Mouse (Mus musculus): ENCODE results near the gene E330009J07Rik. TPM values are rescaled to one million over a fixed set of nuclear protein-coding genes. Genes with fewer than 3 reads are reported as not detected.

The E330009J07Rik gene
- 11.0 TPM in 2 replicates for polyA plus RNA-seq (2015; fragmentation: Nextera tagmentation; extraction: Ambion mirVana)

DNA sequence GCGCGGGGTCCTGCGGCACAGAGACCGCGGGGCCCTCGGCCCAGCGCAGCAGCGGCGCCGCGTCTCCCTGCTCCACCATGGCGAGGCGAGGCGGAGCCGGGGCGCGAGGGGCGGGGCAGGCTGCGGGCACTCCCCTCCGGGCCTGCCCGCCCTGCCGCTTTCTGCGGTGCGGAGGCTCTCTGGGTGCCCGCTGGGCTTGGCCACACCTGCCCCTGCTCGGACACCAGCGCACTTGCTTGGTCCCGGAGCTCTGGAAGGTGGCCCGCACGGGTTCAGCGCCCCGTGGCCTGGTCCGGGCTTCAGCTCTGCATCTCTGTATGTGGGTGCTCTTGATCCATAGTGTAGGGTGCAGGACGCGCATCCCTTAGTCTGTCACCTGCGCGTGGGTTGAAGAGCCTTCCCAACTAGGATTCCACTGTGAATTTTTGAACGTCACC, at the start of gene E330009J07Rik:
TSS of gene E330009J07Rik (minus strand) at position 89 of the 437 bp plus-strand sequence.
- H3K4me2 ChIP-seq (replicated peaks; ENCODE audit: low read depth) = peak within 1 kb of the TSS; percentile 95
- peak within 1 kb of the TSS; percentile 88 for H3K4me3 ChIP-seq (ENCODE audit: low read depth, low read length)
- peak; percentile 91 for ATAC-seq (ENCODE audit: low FRiP score, low TSS enrichment)
- H3K27ac ChIP-seq (replicated peaks) = peak within 1 kb of the TSS; percentile 45
- no peaks in the 10 kb centered on the region for H3K27me3 ChIP-seq (ENCODE audit: control insufficient read depth, insufficient read depth, low read length)
- peak; percentile 90 for DNase-seq (ENCODE audit: low spot score)
- TF ChIP-seq EP300 (optimal IDR thresholded peaks at IDR 0.05) = no peak
- TF ChIP-seq CTCF (IDR thresholded peaks at IDR 0.05; ENCODE audit: low read depth) = no peak
- H3K36me3 ChIP-seq (ENCODE audit: control insufficient read depth, insufficient read depth, low read length) = no peaks in the 10 kb centered on the region
- WGBS = under 1% methylated on average over 38 of the region's 38 CpGs
- no peaks in the 10 kb centered on the region for H3K9me3 ChIP-seq (ENCODE audit: control insufficient read depth, low read length)
- no peaks in the 10 kb centered on the region for H3K4me1 ChIP-seq (replicated peaks; ENCODE audit: control insufficient read depth, insufficient read depth)
- peak within 1 kb of the TSS; percentile 79 for H3K9ac ChIP-seq (ENCODE audit: low read length)

DNA sequence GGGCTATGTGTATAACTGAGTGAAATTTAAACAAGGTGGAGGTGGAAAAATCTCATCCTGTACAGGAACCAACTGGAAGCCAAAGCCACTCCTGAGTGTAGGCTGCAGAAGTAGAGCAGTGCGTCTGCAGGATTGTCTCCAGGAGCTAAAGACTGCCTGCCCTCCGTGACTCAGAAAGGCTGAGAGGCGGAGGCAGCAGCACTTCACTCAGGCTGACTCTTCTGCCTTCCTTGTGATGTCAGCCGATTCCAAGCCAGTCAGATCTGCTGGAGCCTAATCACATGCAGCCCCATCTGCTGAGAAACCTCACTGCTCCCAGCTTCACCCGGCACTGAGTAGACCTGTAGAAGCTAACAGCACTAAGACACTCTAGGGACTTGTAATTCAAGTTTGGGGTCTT, 46.4 kb upstream of the E330009J07Rik start:
- no peaks in the 10 kb centered on the region for H3K9me3 ChIP-seq (ENCODE audit: control insufficient read depth, low read length)
- no peaks in the 10 kb centered on the region for H3K4me1 ChIP-seq (replicated peaks; ENCODE audit: control insufficient read depth, insufficient read depth)
- 92% methylated on average over 5 of the region's 5 CpGs for whole genome bisulfite sequencing
- DNase-seq (ENCODE audit: low spot score) (no peak), ATAC-seq (ENCODE audit: low FRiP score, low TSS enrichment) (no peak)
- H3K27me3 ChIP-seq (ENCODE audit: control insufficient read depth, insufficient read depth, low read length) = no peaks in the 10 kb centered on the region
- H3K27ac ChIP-seq (replicated peaks) = no peak overlapping the region
- no peak overlapping the region for H3K4me3 ChIP-seq (ENCODE audit: low read depth, low read length)
- no peak overlapping the region for H3K4me2 ChIP-seq (replicated peaks; ENCODE audit: low read depth)
- H3K36me3 ChIP-seq (ENCODE audit: control insufficient read depth, insufficient read depth, low read length) = peaks cover 13% of the 10 kb centered on the region; the same call in 1 of the 2 replicates
- H3K9ac ChIP-seq (ENCODE audit: low read length) = no peak overlapping the region
- TF ChIP-seq EP300 (optimal IDR thresholded peaks at IDR 0.05) = no peak
- no peak for TF ChIP-seq CTCF (IDR thresholded peaks at IDR 0.05; ENCODE audit: low read depth)

GRCm38 (mm10) chr6:40479705-40480104, 43.8 kb upstream of the E330009J07Rik start:
- DNase-seq (ENCODE audit: low spot score) = no peak
- 55% methylated on average over 1 of the region's 1 CpGs for WGBS
- Histone ChIP-seq H3K9ac (ENCODE audit: low read length) (no peak overlapping the region), H3K9me3 (ENCODE audit: control insufficient read depth, low read length) (no peaks in the 10 kb centered on the region), H3K27ac (replicated peaks) (no peak overlapping the region), H3K4me2 (replicated peaks; ENCODE audit: low read depth) (no peak overlapping the region), H3K36me3 (ENCODE audit: control insufficient read depth, insufficient read depth, low read length) (peaks cover 25% of the 10 kb centered on the region), H3K27me3 (ENCODE audit: control insufficient read depth, insufficient read depth, low read length) (no peaks in the 10 kb centered on the region), H3K4me1 (replicated peaks; ENCODE audit: control insufficient read depth, insufficient read depth) (no peaks in the 10 kb centered on the region), H3K4me3 (ENCODE audit: low read depth, low read length) (no peak overlapping the region)
- TF ChIP-seq CTCF (IDR thresholded peaks at IDR 0.05; ENCODE audit: low read depth) = peak; percentile 56
- no peak for TF ChIP-seq EP300 (optimal IDR thresholded peaks at IDR 0.05)
- no peak for ATAC-seq (ENCODE audit: low FRiP score, low TSS enrichment)

GRCm38 (mm10) chr6:40476132-40476531, 40.2 kb upstream of the E330009J07Rik start:
- no peaks in the 10 kb centered on the region for H3K27me3 ChIP-seq (ENCODE audit: control insufficient read depth, insufficient read depth, low read length)
- H3K4me3 ChIP-seq (ENCODE audit: low read depth, low read length) = no peak overlapping the region
- 88% methylated on average over 4 of the region's 4 CpGs for WGBS
- no peak overlapping the region for H3K4me2 ChIP-seq (replicated peaks; ENCODE audit: low read depth)
- no peaks in the 10 kb centered on the region for H3K4me1 ChIP-seq (replicated peaks; ENCODE audit: control insufficient read depth, insufficient read depth)
- H3K27ac ChIP-seq (replicated peaks) = no peak overlapping the region
- DNase-seq (ENCODE audit: low spot score) (no peak), ATAC-seq (ENCODE audit: low FRiP score, low TSS enrichment) (no peak)
- H3K9me3 ChIP-seq (ENCODE audit: control insufficient read depth, low read length) = no peaks in the 10 kb centered on the region
- no peak for TF ChIP-seq CTCF (IDR thresholded peaks at IDR 0.05; ENCODE audit: low read depth)
- no peak for TF ChIP-seq EP300 (optimal IDR thresholded peaks at IDR 0.05)
- no peak overlapping the region for H3K9ac ChIP-seq (ENCODE audit: low read length)
- peaks cover 21% of the 10 kb centered on the region for H3K36me3 ChIP-seq (ENCODE audit: control insufficient read depth, insufficient read depth, low read length)

- Histone ChIP-seq H3K9ac (ENCODE audit: low read length) (peak overlapping the region; percentile 88), H3K4me3 (ENCODE audit: low read depth, low read length) (peak overlapping the region; percentile 81), H3K27ac (replicated peaks) (peak overlapping the region; percentile 94), H3K27me3 (ENCODE audit: control insufficient read depth, insufficient read depth, low read length) (no peaks in the 10 kb centered on the region), H3K4me1 (replicated peaks; ENCODE audit: control insufficient read depth, insufficient read depth) (no peaks in the 10 kb centered on the region), H3K9me3 (ENCODE audit: control insufficient read depth, low read length) (no peaks in the 10 kb centered on the region), H3K4me2 (replicated peaks; ENCODE audit: low read depth) (peak overlapping the region; percentile 75), H3K36me3 (ENCODE audit: control insufficient read depth, insufficient read depth, low read length) (peaks cover 15% of the 10 kb centered on the region)
- WGBS = under 1% methylated on average over 7 of the region's 7 CpGs
- ATAC-seq (ENCODE audit: low FRiP score, low TSS enrichment) (no peak), DNase-seq (ENCODE audit: low spot score) (no peak)
- TF ChIP-seq EP300 (optimal IDR thresholded peaks at IDR 0.05) (no peak), CTCF (IDR thresholded peaks at IDR 0.05; ENCODE audit: low read depth) (no peak)
These were observed 35.7 kb upstream of the E330009J07Rik start for GRCm38 (mm10) chr6:40471720-40472010.

DNA sequence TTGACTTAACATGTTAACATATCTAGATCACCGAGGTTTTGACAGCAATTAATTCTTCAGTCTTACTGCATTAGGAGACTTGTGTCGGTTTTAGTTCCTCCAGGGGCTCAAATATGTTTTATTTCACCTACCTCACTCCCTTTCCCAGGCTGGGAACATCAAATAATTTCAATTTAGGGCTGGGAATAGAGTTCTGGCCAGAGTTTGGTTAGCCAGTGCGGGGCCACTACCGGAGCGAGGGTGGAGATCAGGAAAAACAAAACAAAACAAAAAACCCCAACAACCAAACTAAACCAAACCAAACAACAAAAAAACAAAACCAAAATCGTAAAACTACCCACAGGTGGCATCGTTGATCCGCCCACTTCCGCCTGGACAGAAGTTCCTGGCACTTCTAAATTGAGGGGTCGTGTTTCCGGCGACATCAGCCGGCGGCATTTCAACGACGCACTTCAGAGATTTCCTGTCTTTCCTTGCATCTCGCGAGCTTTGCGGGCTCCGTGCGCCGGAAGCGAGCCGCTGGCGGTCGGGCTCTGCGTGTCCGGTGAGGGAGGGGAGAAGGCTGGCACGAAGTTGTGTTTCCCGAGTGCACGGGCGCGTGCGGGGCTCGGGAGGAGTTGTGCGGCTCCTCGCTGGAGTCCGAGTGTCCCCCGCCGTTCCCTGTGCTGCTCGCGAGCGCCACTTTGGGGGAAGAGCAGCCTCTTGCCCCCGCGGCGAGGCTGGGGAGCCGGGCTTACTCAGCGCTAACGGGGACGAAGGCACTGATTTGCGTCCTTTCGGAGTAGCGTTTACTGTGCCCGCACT, 35.2 kb upstream of the E330009J07Rik start, which contains the start of gene Ssbp1:
TSS of gene Ssbp1 (plus strand) at position 437 of the 804 bp plus-strand sequence.
- TF ChIP-seq EP300 (optimal IDR thresholded peaks at IDR 0.05) (peak; percentile 98), CTCF (IDR thresholded peaks at IDR 0.05; ENCODE audit: low read depth) (peak; percentile 40)
- under 1% methylated on average over 54 of the region's 54 CpGs for WGBS

More for the DNA sequence above, 35.2 kb upstream of the E330009J07Rik start, which contains the start of gene Ssbp1:
- H3K4me1 ChIP-seq (replicated peaks; ENCODE audit: control insufficient read depth, insufficient read depth) = no peaks in the 10 kb centered on the region
- H3K4me3 ChIP-seq (ENCODE audit: low read depth, low read length) = peak within 1 kb of the TSS; percentile 81
- peak within 1 kb of the TSS; percentile 94 for H3K27ac ChIP-seq (replicated peaks)
- DNase-seq (ENCODE audit: low spot score) = peak; percentile 94
- peak; percentile 99 for ATAC-seq (ENCODE audit: low FRiP score, low TSS enrichment)
- peak within 1 kb of the TSS; percentile 88 for H3K9ac ChIP-seq (ENCODE audit: low read length)
- no peaks in the 10 kb centered on the region for H3K27me3 ChIP-seq (ENCODE audit: control insufficient read depth, insufficient read depth, low read length)
- peak within 1 kb of the TSS; percentile 75 for H3K4me2 ChIP-seq (replicated peaks; ENCODE audit: low read depth)
- peaks cover 13% of the 10 kb centered on the region for H3K36me3 ChIP-seq (ENCODE audit: control insufficient read depth, insufficient read depth, low read length)
- no peaks in the 10 kb centered on the region for H3K9me3 ChIP-seq (ENCODE audit: control insufficient read depth, low read length)
